Mouse (Mus musculus) stomach, postnatal 0 days (tissue): ENCODE results near the gene Dnah11.
"Not testable (repeated sequence)": the region's sequence is repeated elsewhere in the genome, so short reads cannot be mapped to it uniquely, and the experiment has no call there.

ENCODE experiments used
- CTCF ChIP-seq: IDR thresholded peaks from 2 replicates; pipeline ENCODE4 v1.5.1; 2016; ENCODE audit warnings: antibody characterized with exemption, low read depth, mild to moderate bottlenecking, moderate library complexity
- EP300 ChIP-seq: optimal IDR thresholded peaks from 2 replicates; pipeline ENCODE3; 2016; ENCODE audit warnings: antibody characterized with exemption

- not testable (repeated sequence) for TF ChIP-seq EP300, CTCF
Observed at GRCm38 (mm10) chr12:117901352-117901751, 297.5 kb downstream of the Dnah11 start.
